Mouse (Mus musculus) adrenal gland, adult (tissue): Measurements from ENCODE around the gene Kcnrg.

ENCODE experiments used
- DNase-seq, 2 experiments: peaks; one replicate each; pipeline ENCODE4 v3.0.0; 2022 to 2023; ENCODE audit warnings: low spot score in 1 of 2; ENCODE audit not compliant: inconsistent age in 2 of 2

Kcnrg gene

DNA sequence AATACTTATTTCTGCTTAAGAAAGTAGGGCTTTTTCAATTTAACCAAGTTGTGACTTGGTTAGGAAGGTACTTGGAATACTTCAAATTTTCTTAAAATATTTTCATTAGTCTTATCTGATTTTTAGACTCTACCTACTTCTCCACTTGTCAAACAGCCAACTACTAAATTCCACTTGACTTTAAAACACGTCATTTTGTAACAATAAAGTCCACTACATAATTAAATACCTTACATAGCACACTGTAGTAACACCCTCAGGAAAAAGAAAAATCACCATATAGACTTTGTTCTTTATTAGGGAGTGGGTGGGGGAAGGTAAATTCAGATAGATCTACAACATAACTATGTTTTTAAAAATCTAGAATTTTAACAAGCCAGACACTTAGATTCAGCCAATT lies 35.4 kb downstream of the Kcnrg start:
- DNase-seq: no peak

DNA sequence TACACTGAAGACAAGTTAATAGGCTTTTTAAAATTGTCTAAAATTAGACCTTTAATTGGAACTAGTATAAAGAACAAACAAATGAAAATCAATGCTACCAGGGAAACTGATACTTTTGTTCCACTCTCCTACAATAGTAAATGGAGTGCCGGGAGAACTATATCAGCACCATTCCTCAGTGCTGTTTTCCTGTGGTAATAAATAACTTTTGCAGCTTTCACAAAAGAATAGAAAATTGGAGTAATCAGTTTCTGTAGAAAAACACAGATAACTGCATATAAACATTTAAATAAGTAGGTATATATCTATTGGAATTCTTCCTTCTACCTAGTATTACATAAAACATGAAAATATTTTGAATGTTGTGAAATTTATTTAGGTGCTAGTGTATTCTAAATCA lies 38.3 kb downstream of the Kcnrg start:
- peak in 1 of 2 experiments; percentile 50 for DNase-seq

DNA sequence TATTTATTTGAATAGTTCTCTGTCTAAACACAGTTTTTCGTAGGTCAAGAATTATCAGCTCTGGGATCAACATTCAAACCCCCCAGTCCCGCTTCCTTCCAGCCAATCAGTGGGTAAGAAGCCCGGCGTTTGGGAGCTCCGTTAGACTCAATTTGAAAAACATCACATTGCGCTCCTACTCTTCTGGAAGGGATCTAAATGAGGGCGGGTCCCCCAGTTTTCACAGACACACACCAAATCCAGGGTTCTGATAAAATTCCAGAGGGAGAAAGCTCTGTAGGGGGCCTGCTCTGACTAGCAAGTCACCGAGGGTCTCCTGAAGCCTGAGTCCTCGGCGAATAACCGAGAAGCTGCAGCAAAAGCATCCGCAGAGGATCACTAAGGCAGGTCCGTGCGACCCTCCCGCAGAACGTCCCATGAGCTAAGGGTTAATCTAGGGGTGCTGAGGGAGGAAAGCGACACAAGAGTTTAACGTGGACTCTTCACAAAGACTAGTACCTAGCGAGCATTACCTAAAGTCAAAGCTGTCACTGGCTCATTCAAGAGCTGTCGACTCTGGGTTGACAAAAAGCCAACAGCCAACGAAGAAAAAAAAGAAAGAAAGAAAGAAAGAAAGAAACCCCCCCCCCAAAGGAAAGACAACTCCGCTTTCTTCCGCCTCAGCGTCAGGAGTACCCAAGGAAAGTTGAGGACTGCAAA lies 40.1 kb downstream of the Kcnrg start:
- peak; percentile 52 to 92 for DNase-seq

DNA sequence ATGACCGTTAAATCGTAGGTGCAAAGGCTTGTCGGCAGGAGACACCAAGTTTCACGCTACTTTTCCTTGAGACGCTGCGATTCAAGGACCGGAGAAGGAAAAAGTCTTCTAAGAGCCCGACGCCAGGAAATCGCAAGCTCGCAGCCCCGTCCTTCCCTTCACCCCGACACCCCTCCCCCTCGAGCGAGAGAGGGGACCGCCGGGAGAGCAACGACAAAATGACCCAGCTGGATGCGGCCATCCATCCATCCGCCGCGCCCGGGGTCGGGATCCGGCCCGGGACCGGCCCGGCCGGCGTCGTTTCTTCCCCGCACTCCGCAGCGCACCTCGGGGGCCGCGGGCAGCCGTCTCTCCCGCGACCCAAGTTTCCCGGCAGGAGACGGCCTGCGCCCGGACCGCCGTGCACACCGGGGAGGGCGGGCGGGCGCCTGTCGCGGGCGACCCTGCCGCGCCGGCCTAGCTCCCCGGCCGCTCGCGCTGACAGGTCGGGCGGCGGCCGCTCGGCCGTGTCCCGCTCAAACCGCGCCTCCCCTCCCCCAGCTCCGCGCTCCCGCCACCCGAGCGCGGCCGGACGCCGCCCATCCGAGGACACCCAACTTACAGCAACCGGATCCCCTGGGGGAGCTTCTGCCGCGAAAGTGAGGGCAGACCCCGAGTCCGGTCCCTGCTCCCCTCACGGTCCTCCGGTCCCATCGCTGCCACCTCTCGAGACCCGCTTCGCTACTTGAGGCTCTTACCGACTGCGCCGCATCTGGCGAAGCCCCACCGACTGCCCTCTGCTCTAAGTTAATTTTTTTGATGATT lies 40.8 kb downstream of the Kcnrg start:
- DNase-seq: peak; percentile 66 to 89

DNA sequence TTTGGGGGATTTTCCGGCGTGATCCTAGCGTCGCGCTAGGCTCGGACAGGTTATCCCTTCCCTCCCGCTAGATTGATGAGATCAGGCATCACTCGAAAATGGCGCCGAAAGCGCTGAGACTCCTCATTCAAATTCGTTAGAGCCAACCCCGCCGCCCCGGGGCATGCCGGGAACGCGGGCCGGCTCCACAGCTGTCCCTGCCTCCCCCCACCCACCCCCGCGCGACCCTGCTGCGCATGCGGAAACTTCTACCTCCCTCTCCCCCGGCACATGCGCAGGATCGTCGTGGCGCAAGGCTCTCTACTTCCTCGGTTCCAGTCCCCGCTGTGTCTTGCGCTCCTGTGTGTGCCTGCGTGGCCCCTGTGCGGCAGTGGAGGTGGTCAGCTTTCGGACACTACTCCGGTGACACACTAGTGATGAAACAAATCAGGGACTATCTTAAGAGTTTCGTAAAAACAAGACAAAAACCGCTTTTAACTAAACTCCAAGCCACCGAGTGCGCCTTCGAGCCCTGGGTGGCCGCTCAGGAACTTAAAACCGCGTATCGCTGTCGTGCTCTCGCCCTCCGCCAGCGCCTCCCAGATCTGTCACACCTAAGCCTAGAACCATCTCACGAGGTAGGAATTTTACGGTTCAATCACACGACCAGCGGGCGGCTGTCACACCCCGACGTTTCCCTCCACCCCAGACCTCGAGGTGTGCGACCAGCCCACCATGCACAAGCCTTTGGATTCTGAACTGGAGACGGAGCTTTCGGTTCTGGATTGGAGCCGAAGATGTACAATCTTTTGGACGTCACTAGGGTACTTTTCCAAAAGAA lies 41.6 kb downstream of the Kcnrg start:
- DNase-seq: peak; percentile 97 to 98

DNA sequence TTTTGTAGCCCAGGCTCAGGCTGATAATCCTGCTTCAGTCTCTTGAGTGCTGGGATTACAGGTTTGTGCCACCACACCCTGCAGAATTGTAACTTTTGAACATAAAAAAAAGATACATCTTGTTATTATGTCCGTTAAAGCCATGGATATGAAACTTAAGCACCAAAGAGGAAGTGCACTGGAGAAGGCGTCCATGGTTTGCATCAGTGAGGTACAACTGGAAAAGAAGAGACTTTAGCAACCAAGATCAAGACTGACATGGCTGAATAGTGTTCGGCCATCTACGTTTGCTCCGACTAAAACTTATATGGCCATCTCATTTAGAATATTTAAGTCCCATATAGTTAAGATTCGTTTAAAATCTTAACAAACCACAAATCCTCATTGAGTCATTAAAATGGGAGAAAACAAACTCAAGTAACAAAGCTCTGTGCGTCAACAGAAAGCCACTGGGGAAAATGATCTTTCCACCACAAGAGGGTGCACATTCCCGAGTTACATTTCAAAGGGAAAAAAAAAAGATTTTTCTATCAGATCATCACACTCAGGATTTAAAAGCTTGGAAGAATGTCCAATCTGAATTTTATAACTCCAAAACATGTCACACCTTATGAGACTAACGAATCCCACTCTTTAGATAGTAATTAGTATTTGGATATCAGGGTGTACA lies 43.2 kb downstream of the Kcnrg start:
- peak; percentile 36 to 81 for DNase-seq

DNA sequence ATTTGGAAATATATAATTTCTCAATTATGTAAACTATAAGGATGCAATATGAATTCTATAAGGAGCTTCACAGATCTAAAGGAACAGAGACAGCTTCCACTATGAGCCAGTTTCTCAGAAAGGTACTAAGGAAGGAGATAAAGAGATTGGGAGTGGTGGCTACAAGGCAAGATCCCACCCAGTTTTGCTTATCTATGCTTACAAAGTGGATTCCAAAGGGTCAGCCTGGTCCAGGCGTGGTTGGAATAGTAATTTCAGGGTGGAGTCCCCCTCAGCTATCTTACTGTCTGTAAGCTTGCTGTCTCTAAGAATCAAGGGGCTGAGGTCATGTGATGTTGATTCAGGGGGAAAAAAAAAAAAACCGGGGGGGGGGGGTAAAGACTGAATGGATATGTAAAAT lies 49.2 kb downstream of the Kcnrg start:
- no peak for DNase-seq

DNA sequence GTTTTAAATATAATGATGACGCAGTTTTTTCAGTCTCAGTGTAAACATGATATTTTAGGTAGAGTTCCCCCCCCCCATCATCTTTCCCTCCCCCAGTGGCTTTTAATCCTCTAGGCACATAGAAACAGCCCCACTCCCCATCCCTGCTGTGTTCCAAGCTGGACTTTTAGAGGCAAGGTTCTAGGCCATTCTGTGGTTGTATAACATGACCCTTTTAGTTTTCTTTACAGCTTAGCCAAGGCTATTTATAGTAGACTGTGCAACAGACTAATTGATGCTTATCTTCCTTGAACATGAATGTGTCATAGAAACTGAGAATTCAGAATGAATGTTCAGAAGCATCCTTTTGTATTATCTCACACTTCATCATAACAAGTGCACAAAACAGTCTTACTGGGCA lies 54.2 kb downstream of the Kcnrg start:
- DNase-seq: no peak

DNA sequence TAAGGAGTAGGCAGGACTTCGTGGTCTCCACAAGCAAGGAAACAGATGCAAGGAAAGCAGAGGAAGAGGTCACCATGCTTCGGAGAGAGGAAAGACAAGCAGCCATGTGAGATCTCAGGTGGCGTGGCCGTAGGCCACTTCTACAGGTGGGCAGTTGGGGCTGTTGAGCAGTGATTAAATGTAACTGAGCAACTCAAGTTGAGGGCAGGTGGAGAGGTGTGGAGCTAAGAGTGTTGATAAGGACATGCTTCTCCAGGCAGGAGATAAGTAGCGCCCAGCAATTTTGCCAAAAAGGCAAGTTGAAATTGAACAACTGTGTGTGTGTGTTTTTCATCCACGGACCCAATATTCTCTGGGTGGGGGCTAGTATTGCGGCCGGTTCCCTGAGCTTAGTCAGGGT lies 55.0 kb downstream of the Kcnrg start:
- no peak for DNase-seq
